Mouse (Mus musculus) C2C12 (cell line): ENCODE results near the gene Gm20422. TPM values are rescaled to one million over a fixed set of nuclear protein-coding genes. Genes with fewer than 3 reads are reported as not detected.

Experiments used
- H3K27me3 ChIP-seq: one replicate; pipeline ENCODE4 v1.6.1; 2011; ENCODE audit not compliant: control insufficient read depth, insufficient read depth, insufficient read length
- H3K36me3 ChIP-seq: one replicate; pipeline ENCODE4 v1.6.1; 2011; ENCODE audit not compliant: control insufficient read depth, insufficient read depth
- H3K4me3 ChIP-seq: one replicate; pipeline ENCODE4 v1.5.1; 2011; ENCODE audit warnings: mild to moderate bottlenecking, control low read depth; ENCODE audit not compliant: poor library complexity, insufficient read depth, severe bottlenecking
- H3K79me2 ChIP-seq: one replicate; pipeline ENCODE4 v1.6.1; 2011; ENCODE audit not compliant: control insufficient read depth, insufficient read depth
- H3K79me3 ChIP-seq: one replicate; pipeline ENCODE4 v1.6.1; 2011; ENCODE audit warnings: low read depth, control low read depth
- H3ac ChIP-seq: one replicate; pipeline ENCODE3; 2011; ENCODE audit warnings: low read depth; ENCODE audit not compliant: control insufficient read depth, insufficient read length
- CEBPB ChIP-seq: IDR thresholded peaks from one replicate; pipeline ENCODE4 v1.6.1; 2011; ENCODE audit warnings: low read depth, mild to moderate bottlenecking, control low read depth, moderate library complexity
- CTCF ChIP-seq: IDR thresholded peaks from one replicate; pipeline ENCODE4 v1.5.1; 2011; ENCODE audit not compliant: control insufficient read depth, insufficient read depth, insufficient read length
- FOSL1 ChIP-seq: IDR thresholded peaks from one replicate; pipeline ENCODE4 v1.8.0; 2011; ENCODE audit warnings: mild to moderate bottlenecking, low read length; ENCODE audit not compliant: poor library complexity, insufficient read depth, severe bottlenecking
- MAX ChIP-seq: IDR thresholded peaks from one replicate; pipeline ENCODE4 v1.6.1; 2011; ENCODE audit warnings: mild to moderate bottlenecking, control low read depth
- MYOD1 ChIP-seq: IDR thresholded peaks from one replicate; pipeline ENCODE4 v1.6.1; 2011; ENCODE audit warnings: low read depth; ENCODE audit not compliant: control insufficient read depth, insufficient read length
- MYOG ChIP-seq: IDR thresholded peaks from one replicate; pipeline ENCODE4 v1.6.1; 2011; ENCODE audit not compliant: control insufficient read depth, insufficient read length; ENCODE audit errors: extremely low read depth
- USF1 ChIP-seq: IDR thresholded peaks from one replicate; pipeline ENCODE4 v1.6.1; 2011; ENCODE audit warnings: low read depth, mild to moderate bottlenecking, control low read depth, moderate library complexity
- polyA plus RNA-seq: library from polyadenylated mRNA; unstranded; fragments of >200 nt; fragmentation: generic; extraction: Trizol; gene quantifications from one replicate; pipeline ENCODE4 v1.2.1, GENCODE M21; 2012; ENCODE audit warnings: missing spikeins

Gene Gm20422
- polyA plus RNA-seq, 1 experiment, result 0.28 TPM

- H3K36me3 ChIP-seq, result peaks cover 79% of the 10 kb centered on the region
- no peaks in the 10 kb centered on the region for H3K27me3 ChIP-seq
- H3K79me3 ChIP-seq, result no peaks in the 10 kb centered on the region
- TF ChIP-seq USF1, result no peak
- no peak for TF ChIP-seq MYOG
- TF ChIP-seq MAX, result no peak
- TF ChIP-seq CTCF, result no peak
- TF ChIP-seq FOSL1, result no peak
- TF ChIP-seq MYOD1, result no peak
- TF ChIP-seq CEBPB, result no peak
- no peak overlapping the region for H3ac ChIP-seq
- H3K79me2 ChIP-seq, result no peaks in the 10 kb centered on the region
- no peak overlapping the region for H3K4me3 ChIP-seq
Observed at GRCm38 (mm10) chr8:69805491-69805890, 30.8 kb upstream of the Gm20422 start.

GRCm38 (mm10) chr8:69805086-69805485 is 30.4 kb upstream of the Gm20422 start:
- H3ac ChIP-seq, result no peak overlapping the region
- no peaks in the 10 kb centered on the region for H3K79me2 ChIP-seq
- H3K4me3 ChIP-seq, result no peak overlapping the region
- H3K27me3 ChIP-seq, result no peaks in the 10 kb centered on the region
- no peaks in the 10 kb centered on the region for H3K79me3 ChIP-seq
- H3K36me3 ChIP-seq, result peaks cover 79% of the 10 kb centered on the region
- TF ChIP-seq USF1 (no peak), MYOG (no peak), CTCF (no peak), MYOD1 (no peak), CEBPB (no peak), MAX (no peak), FOSL1 (no peak)

- H3K27me3 ChIP-seq, result no peaks in the 10 kb centered on the region
- H3K79me2 ChIP-seq, result no peaks in the 10 kb centered on the region
- TF ChIP-seq MAX, result no peak
- TF ChIP-seq CTCF, result no peak
- no peak for TF ChIP-seq MYOD1
- TF ChIP-seq USF1, result no peak
- TF ChIP-seq CEBPB, result no peak
- no peak for TF ChIP-seq FOSL1
- no peak for TF ChIP-seq MYOG
- H3K4me3 ChIP-seq, result no peak overlapping the region
- H3K36me3 ChIP-seq, result peaks cover 83% of the 10 kb centered on the region
- no peaks in the 10 kb centered on the region for H3K79me3 ChIP-seq
- H3ac ChIP-seq, result no peak overlapping the region
Observed at GRCm38 (mm10) chr8:69804537-69804936, 29.9 kb upstream of the Gm20422 start.

DNA sequence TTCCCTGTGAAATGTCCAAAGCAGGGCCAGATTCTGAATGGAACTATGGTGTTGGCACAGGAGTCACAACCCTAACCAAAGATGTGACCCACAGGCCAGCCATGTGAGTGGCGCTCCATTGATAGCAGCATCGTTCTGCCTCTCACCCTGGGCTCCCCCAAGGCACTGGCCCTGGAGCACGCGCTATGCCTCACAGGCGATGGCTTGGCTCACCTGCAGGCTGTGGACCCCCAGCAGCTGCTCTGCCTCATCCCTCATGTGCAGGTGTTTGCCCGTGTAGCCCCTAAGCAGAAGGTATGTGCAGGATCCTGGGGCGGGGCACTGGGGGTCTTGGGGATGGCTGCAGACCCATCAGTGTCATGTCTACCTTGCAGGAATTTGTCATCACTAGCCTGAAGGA is 28.7 kb upstream of the Gm20422 start:
- peaks cover 93% of the 10 kb centered on the region for H3K36me3 ChIP-seq
- H3K79me2 ChIP-seq, result no peaks in the 10 kb centered on the region
- H3ac ChIP-seq, result no peak overlapping the region
- no peak overlapping the region for H3K4me3 ChIP-seq
- TF ChIP-seq MAX, result no peak
- TF ChIP-seq CTCF, result no peak
- no peaks in the 10 kb centered on the region for H3K27me3 ChIP-seq
- H3K79me3 ChIP-seq, result no peaks in the 10 kb centered on the region

- Histone ChIP-seq H3K79me3 (no peaks in the 10 kb centered on the region), H3K27me3 (no peaks in the 10 kb centered on the region), H3K79me2 (no peaks in the 10 kb centered on the region), H3K36me3 (peaks cover 92% of the 10 kb centered on the region), H3K4me3 (no peak overlapping the region), H3ac (no peak overlapping the region)
- TF ChIP-seq MAX, result no peak
- TF ChIP-seq MYOD1, result no peak
- TF ChIP-seq FOSL1, result no peak
- no peak for TF ChIP-seq MYOG
- no peak for TF ChIP-seq CTCF
- no peak for TF ChIP-seq CEBPB
- no peak for TF ChIP-seq USF1
Observed at GRCm38 (mm10) chr8:69802216-69802615, 27.5 kb upstream of the Gm20422 start.

DNA sequence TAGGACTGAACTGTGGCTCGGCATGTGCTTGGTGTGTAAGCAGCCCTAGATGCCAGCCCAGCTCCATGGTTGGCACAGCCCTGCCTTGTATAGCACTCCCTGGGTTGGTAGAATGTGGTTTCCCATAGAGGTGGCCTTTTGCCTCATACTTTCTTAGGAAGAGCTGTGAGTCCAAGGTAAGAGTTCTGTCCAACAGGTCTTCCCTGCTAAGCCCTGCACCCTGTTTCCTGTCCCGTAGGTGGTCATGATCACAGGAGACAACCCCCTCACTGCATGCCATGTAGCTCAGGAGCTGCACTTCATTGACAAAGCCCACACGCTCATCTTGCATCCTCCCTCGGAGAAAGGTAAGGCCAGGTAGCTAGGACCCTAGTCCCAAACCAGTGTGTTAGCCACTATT is 27.1 kb upstream of the Gm20422 start:
- H3ac ChIP-seq, result no peak overlapping the region
- TF ChIP-seq CEBPB, result no peak
- TF ChIP-seq MAX, result no peak
- TF ChIP-seq MYOD1, result no peak
- TF ChIP-seq CTCF, result no peak
- TF ChIP-seq MYOG, result no peak
- TF ChIP-seq FOSL1, result no peak
- TF ChIP-seq USF1, result no peak
- no peaks in the 10 kb centered on the region for H3K79me3 ChIP-seq
- no peaks in the 10 kb centered on the region for H3K27me3 ChIP-seq
- H3K79me2 ChIP-seq, result no peaks in the 10 kb centered on the region
- peaks cover 92% of the 10 kb centered on the region for H3K36me3 ChIP-seq
- H3K4me3 ChIP-seq, result no peak overlapping the region
